Mouse (Mus musculus) kidney, embryonic 15.5 days (tissue): ENCODE results near the gene Ogfod3. TPM values are rescaled to one million over a fixed set of nuclear protein-coding genes. Genes with fewer than 3 reads are reported as not detected.

Source experiments
- ATAC-seq: fragments of 200-750 bp; cut with Nextera tagmentation; replicated peaks from 2 replicates; pipeline ENCODE4 v1.8.0; 2017; ENCODE audit warnings: moderate TSS enrichment; ENCODE audit not compliant: low FRiP score
- H3K27ac ChIP-seq: fragments of 300-500 bp; sonication (generic); 2 replicates; pipeline ENCODE4 v1.5.1; 2015; ENCODE audit warnings: mild to moderate bottlenecking, inconsistent platforms
- H3K27me3 ChIP-seq: fragments of 300-500 bp; sonication (generic); 2 replicates; pipeline ENCODE4 v1.6.1; 2015; ENCODE audit warnings: inconsistent platforms
- H3K36me3 ChIP-seq: fragments of 300-500 bp; sonication (generic); 2 replicates; pipeline ENCODE4 v1.6.1; 2015; ENCODE audit warnings: inconsistent platforms
- H3K4me1 ChIP-seq: fragments of 300-500 bp; sonication (generic); 2 replicates; pipeline ENCODE4 v1.6.1; 2015; ENCODE audit warnings: inconsistent platforms
- H3K4me2 ChIP-seq: fragments of 300-500 bp; sonication (generic); 2 replicates; pipeline ENCODE4 v1.6.1; 2015; ENCODE audit warnings: moderate library complexity, mild to moderate bottlenecking, inconsistent platforms
- H3K4me3 ChIP-seq: fragments of 300-500 bp; sonication (generic); replicated peaks from 2 replicates; pipeline ENCODE4 v1.5.1; 2015; ENCODE audit warnings: mild to moderate bottlenecking, inconsistent platforms
- H3K9ac ChIP-seq: fragments of 300-500 bp; sonication (generic); 2 replicates; pipeline ENCODE4 v1.6.1; 2015; ENCODE audit warnings: mild to moderate bottlenecking, inconsistent platforms
- H3K9me3 ChIP-seq: fragments of 300-500 bp; sonication (generic); replicated peaks from 2 replicates; pipeline ENCODE4 v1.6.1; 2016; ENCODE audit warnings: inconsistent platforms
- WGBS: fragments of 180-500 bp; shearing (Covaris S2); methylation state at CpG from one replicate; pipeline ENCODE4 v1.1.7; 2015; ENCODE audit warnings: mixed read lengths; 5-methylcytosine and 5-hydroxymethylcytosine counted together
- polyA plus RNA-seq: library from polyadenylated mRNA; unstranded; fragments of >200 nt; fragmentation: Nextera tagmentation; extraction: Ambion mirVana; gene quantifications from 2 replicates; pipeline ENCODE4 v1.2.1, GENCODE M21; 2015

The Ogfod3 gene
- polyA plus RNA-seq, 1 experiment from 2014 or later = 31.7 TPM

DNA sequence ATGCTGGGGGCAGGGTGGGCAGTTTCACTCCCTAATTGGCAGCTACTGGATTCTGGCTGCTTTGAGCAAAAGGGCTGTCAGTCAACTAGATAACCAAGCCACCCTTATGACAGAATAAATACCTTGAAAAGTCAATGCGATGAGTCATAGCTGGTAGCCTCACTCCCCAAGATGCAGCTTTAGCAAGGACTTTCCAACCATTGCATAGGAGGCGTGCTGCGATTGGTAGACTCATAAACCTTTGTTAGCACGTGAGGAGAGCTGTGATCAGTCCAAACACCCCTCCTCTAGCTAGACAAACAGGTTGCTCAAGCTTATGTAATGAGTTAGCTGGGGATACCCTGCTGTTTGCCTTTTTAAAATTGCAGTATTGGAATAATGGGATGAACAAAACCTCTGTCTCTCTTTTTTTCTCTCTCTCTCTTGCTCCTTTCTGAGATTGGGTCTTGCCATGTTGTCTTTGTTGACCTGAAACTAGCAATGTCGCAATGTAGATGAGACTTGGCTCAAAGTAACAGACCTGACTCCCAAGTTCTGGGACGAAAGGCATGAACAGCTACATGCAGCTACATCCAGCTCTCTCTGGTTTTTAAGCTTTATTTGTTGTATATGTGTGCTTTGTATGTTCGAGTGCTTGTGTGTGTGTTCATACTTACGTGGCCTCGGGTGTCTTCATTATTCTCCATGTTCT is 61.0 kb downstream of the Ogfod3 start:
- no peak for ATAC-seq
- H3K27ac ChIP-seq = no peak overlapping the region
- WGBS = 81% methylated on average over 9 of the region's 9 CpGs

GRCm38 (mm10) chr11:121138732-121139131 is 65.8 kb downstream of the Ogfod3 start:
- H3K4me3 ChIP-seq = no peak overlapping the region
- H3K27ac ChIP-seq = no peak overlapping the region
- no peak overlapping the region for H3K9ac ChIP-seq
- H3K4me1 ChIP-seq = no peaks in the 10 kb centered on the region
- H3K27me3 ChIP-seq = no peaks in the 10 kb centered on the region
- whole genome bisulfite sequencing = 43% methylated on average over 6 of the region's 6 CpGs
- no peaks in the 10 kb centered on the region for H3K9me3 ChIP-seq
- ATAC-seq = no peak
- H3K4me2 ChIP-seq = no peak overlapping the region
- H3K36me3 ChIP-seq = no peaks in the 10 kb centered on the region

More for the DNA sequence above, 61.0 kb downstream of the Ogfod3 start:
- Histone ChIP-seq H3K9me3 (no peaks in the 10 kb centered on the region), H3K4me3 (no peak overlapping the region), H3K4me2 (no peak overlapping the region), H3K9ac (no peak overlapping the region), H3K36me3 (no peaks in the 10 kb centered on the region), H3K27me3 (no peaks in the 10 kb centered on the region), H3K4me1 (no peaks in the 10 kb centered on the region)

GRCm38 (mm10) chr11:121137682-121138081 is 66.8 kb downstream of the Ogfod3 start:
- no peaks in the 10 kb centered on the region for H3K9me3 ChIP-seq
- WGBS = 79% methylated on average over 5 of the region's 5 CpGs
- H3K4me1 ChIP-seq = no peaks in the 10 kb centered on the region
- no peaks in the 10 kb centered on the region for H3K36me3 ChIP-seq
- H3K4me3 ChIP-seq = no peak overlapping the region
- H3K9ac ChIP-seq = no peak overlapping the region
- H3K27me3 ChIP-seq = no peaks in the 10 kb centered on the region
- ATAC-seq = no peak
- no peak overlapping the region for H3K4me2 ChIP-seq
- H3K27ac ChIP-seq = no peak overlapping the region

GRCm38 (mm10) chr11:121134600-121134999 is 69.9 kb downstream of the Ogfod3 start:
- Histone ChIP-seq H3K27ac (no peak overlapping the region), H3K4me1 (no peaks in the 10 kb centered on the region), H3K27me3 (no peaks in the 10 kb centered on the region), H3K4me2 (no peak overlapping the region), H3K9me3 (no peaks in the 10 kb centered on the region), H3K9ac (no peak overlapping the region), H3K36me3 (no peaks in the 10 kb centered on the region), H3K4me3 (no peak overlapping the region)
- 18% methylated on average over 1 of the region's 1 CpGs for WGBS
- no peak for ATAC-seq

DNA sequence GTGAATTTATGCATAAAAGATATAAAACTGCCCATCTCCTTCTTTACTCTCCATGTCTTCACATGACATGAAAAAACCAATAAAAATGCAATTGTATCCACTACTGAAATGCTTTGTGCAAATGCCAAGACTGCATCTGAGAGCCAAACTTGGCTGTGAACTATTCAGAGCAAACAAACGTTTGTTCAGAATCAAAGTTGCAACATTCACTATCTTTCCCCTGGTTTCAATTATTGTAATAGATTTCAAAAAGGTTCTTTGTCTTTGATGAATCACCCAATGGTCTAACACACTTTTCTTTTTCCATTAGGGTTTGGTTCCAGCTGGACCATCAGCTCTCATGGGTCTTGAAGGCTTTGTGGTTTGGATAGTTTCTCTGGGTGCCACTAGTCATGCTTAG is 74.9 kb downstream of the Ogfod3 start:
- no peaks in the 10 kb centered on the region for H3K27me3 ChIP-seq
- WGBS = 66% methylated on average over 1 of the region's 1 CpGs
- H3K27ac ChIP-seq = no peak overlapping the region
- no peak overlapping the region for H3K4me2 ChIP-seq
- no peak overlapping the region for H3K4me3 ChIP-seq
- H3K9me3 ChIP-seq = no peaks in the 10 kb centered on the region
- no peak for ATAC-seq
- H3K9ac ChIP-seq = no peak overlapping the region
- no peaks in the 10 kb centered on the region for H3K36me3 ChIP-seq
- H3K4me1 ChIP-seq = no peaks in the 10 kb centered on the region

Other genes starting within 250 kb of the Ogfod3 start
- gene Csnk1d, start 213.4 kb downstream of the Ogfod3 start, polyA plus RNA-seq = 129 and 140 TPM in 2 replicates
- 0.28 and 0.31 TPM in 2 replicates for gene Cd7, start 165.3 kb downstream of the Ogfod3 start, polyA plus RNA-seq
- 0.06 TPM in 1 of 2 replicates, not detected in the other for gene Sectm1b, start 141.1 kb downstream of the Ogfod3 start, polyA plus RNA-seq
- 0.34 TPM in 1 of 2 replicates, not detected in the other for gene Sectm1a, start 123.5 kb downstream of the Ogfod3 start, polyA plus RNA-seq
- gene Tex19.2, start 86.0 kb downstream of the Ogfod3 start, polyA plus RNA-seq = not detected in 2 replicates
- gene Tex19.1, start 58.6 kb downstream of the Ogfod3 start, polyA plus RNA-seq = 0.09 TPM in 1 of 2 replicates, not detected in the other
- gene Uts2r, start 44.4 kb downstream of the Ogfod3 start, polyA plus RNA-seq = 0.09 TPM in 1 of 2 replicates, not detected in the other
- gene Hexdc, start 278 bp downstream of the Ogfod3 start, polyA plus RNA-seq = 9.6 and 13.7 TPM in 2 replicates
- 32.6 and 34.4 TPM in 2 replicates for gene Cybc1, start 24.6 kb upstream of the Ogfod3 start, polyA plus RNA-seq
- 53.8 and 60.5 TPM in 2 replicates for gene Narf, start 32.5 kb upstream of the Ogfod3 start, polyA plus RNA-seq
- gene Foxk2, start 55.3 kb upstream of the Ogfod3 start, polyA plus RNA-seq = 8.0 TPM in 2 replicates
- gene Wdr45b, start 149.7 kb upstream of the Ogfod3 start, polyA plus RNA-seq = 87.5 and 90.5 TPM in 2 replicates
- 5.5 and 6.8 TPM in 2 replicates for gene Rab40b, start 183.5 kb upstream of the Ogfod3 start, polyA plus RNA-seq
- gene Fn3krp, start 216.7 kb upstream of the Ogfod3 start, polyA plus RNA-seq = 8.7 and 9.9 TPM in 2 replicates
- 2.6 and 2.7 TPM in 2 replicates for gene Fn3k, start 230.2 kb upstream of the Ogfod3 start, polyA plus RNA-seq
- 33.9 and 37.4 TPM in 2 replicates for gene Tbcd, start 247.2 kb upstream of the Ogfod3 start, polyA plus RNA-seq